Mouse (Mus musculus): ENCODE measurements around the gene Bcl2l2.

- TF ChIP-seq FLI1 (IDR thresholded peaks at IDR 0.05; ENCODE audit: low read length) (no peak), GATA1 (IDR thresholded peaks at IDR 0.05; ENCODE audit: borderline replicate concordance, low read length) (no peak)
Observed at GRCm38 (mm10) chr14:54924641-54925348, 41.6 kb downstream of the Bcl2l2 start.
